Mouse (Mus musculus) cerebellum, postnatal 4 days (tissue): ENCODE results near the gene Mill1.
"Not testable (repeated sequence)": the region's sequence is repeated elsewhere in the genome, so short reads cannot be mapped to it uniquely, and the experiment has no call there.

ENCODE experiments used
- DNase-seq, 2 experiments: peaks; one replicate each; pipeline ENCODE4 v3.0.0; 2022; ENCODE audit warnings: low spot score in 2 of 2, mixed read lengths in 1 of 2

The Mill1 gene

DNA sequence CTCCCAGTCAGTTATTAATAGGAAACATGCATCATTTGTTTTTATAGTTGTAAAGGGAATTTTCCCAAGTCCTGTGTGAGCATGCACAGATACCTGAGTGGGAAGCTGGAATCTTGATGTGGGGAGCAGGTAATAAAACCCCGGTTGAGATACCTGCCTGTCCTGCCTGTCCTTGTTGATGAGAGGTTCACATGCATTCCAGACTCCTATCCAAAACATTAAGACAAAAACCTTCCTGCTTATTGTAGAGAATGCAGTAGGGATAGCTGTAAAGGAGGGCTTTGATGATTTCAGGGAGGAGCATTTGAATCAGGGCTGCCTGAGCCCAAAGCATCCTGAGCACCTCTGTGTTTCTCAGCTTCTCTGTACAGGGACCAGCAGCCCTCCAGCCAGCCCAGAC is at the start of gene Mill1:
Mill1 (plus strand) TSS at position 301 of the 400 bp plus-strand sequence.
- no peak for DNase-seq

DNA sequence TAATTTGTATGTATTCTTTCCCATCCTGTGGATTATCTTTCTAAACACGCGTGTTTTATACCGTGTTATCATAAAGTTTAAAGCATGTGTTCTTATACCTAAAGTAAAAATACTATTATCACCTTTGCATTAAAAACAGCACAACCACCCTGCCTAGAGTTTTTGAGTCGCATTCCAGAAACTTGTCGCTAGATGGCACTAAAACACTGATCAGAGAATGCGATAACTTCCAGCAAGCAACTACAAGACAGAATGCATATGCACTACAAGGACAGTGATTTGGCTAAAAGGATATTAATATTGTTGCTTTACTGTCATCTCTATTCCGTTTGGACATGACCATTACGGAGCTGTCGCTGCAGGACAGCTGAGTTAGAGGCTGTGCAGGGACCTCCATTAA is 34.2 kb upstream of the Mill1 start:
- DNase-seq: no peak

DNA sequence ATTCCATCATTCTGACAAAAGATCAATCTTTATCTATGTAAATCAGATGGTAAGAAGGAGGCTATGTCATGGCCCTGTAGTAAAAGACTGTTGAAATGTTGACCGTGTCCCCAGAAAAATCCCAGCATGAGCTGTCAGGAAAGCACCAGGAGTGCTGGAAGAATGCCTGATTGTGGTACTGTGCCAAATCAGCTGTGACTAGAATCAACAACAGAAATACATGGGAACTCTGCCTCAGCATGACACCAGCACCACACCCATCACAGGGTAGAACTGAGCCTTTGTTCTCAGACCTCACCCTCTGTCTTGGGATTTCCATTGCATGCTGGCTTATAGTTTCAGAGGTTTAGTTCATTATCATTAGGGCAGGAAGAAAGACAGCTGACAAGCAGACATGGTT is 30.4 kb upstream of the Mill1 start:
- DNase-seq: no peak

DNA sequence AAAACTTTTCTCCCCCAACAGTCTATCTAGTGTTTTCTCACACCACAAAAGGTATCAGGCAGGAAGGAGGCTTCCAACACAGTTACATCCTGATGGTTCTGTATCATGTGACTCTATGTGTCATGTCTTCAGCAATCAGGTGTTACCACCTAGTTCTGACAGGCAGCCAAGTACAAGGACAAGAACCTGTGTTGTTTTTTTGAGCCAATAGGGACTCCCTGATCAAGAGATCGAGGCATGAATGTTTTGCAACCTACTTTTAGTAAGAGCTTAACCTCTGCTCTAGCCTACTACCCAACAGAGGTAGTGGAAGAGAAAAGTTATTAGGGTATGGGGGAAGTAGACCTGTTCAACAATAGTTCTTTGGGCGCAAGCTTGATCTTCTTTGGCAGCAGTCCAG is 6.6 kb upstream of the Mill1 start:
- no peak for DNase-seq

DNA sequence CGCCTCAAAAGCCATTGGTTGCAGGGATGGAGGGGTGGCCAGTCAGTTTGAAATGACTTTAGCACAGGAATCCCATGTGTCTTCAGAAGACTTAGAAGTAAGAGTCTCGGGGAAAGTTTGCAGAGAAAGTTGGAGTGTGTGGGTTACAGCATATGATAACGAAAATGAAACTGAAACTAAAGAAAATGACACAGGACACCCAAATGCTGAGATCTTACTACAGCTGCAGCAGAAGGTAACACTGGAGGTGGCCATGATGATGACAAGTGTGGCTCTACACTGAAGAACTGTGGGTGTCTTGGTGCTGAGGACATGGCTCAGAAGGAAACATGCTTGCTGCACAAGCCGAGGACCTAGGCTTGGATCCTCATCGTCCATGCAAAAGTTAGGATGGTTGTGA is 3.9 kb upstream of the Mill1 start:
- no peak for DNase-seq

DNA sequence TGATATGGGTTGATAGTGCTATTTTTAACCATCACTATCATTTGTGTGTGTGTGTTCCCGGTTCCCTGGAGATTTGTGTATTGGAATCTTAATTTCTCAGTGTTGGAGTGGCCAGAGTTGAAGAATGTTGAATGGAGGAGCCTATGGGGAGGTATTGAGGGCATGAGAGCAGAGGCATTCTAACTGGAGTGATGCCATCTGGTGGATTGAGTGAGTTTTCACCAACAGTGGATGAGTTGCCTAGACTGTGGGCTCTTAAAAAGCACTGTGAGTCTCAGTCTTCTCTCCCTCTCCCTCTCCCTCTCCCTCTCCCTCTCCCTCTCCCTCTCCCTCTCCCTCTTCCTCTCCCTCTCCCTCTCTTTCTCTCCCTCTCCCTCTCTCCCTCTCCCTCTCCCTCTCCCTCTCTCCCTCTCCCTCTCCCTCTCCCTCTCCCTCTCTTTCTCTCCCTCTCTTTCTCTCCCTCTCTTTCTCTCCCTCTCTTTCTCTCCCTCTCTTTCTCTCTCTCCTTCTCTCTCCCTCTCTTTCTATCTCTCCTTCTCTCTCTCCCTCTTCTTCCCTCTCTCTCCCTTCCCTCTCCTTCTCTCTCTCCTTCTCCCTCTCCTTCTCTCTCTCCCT is 1.1 kb upstream of the Mill1 start:
- not testable (repeated sequence) for DNase-seq

DNA sequence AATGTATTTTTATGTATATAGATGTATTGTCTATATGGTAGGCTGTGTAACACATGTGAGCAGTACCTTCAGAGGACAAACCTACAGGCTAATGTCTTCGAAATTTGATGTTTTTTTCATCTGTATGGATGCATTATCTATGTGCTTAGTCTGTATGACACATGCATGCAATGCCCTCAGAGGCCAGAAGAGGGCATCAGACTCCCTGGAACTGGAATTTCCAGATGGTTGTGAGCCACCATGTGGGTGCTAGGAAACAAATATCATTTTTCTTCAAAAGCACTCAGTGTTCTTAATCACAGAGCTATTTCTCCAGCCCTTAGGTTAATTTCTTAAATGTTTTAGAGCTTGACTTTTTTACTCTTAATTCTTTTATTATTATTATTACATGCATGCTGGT is 15.1 kb downstream of the Mill1 start:
- no peak for DNase-seq

DNA sequence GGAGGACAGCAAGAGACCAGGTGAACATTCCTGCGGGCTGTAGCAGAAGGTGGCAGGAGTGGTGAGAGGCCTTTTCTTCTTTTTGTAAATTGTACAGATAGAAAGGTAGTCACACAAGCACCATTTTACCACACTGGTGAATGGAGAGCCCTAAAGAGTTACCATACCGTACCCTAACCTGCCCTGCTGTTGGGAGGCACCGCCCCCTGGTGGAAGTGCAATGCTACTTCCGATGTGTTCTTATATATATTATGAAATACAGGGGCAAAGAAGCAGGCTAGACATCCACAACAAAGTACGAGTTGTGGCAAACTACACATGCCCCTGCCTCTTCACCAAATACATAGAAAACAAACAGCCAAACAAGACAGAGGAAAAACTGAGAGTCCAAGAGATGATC is 19.9 kb downstream of the Mill1 start:
- DNase-seq: no peak
